Mouse (Mus musculus) Patski (cell line): ENCODE data around the gene Ddx49. TPM values are rescaled to one million over a fixed set of nuclear protein-coding genes. Genes with fewer than 3 reads are reported as not detected.

Source experiments
- ATAC-seq: fragments of 100-300 bp; one replicate; pipeline ENCODE4 v1.8.0; 2021
- CTCF ChIA-PET: fragments of 350-600 bp; sonication (Branson Sonifier 250); formaldehyde crosslinking; loops from one replicate; lab custom pipeline; 2022; ENCODE audit warnings: inconsistent platforms; lab: Charles Lee
- POLR2A ChIA-PET: fragments of 350-600 bp; sonication (Branson Sonifier 250); formaldehyde crosslinking; loops from one replicate; lab custom pipeline; 2022; ENCODE audit warnings: antibody characterized with exemption, inconsistent platforms; lab: Charles Lee
- DNase-seq: peaks from one replicate; pipeline ENCODE4 v3.0.0-alpha.2; 2011; ENCODE audit warnings: low read depth, low spot score
- H3K27me3 ChIP-seq: fragments of 371-371 bp; one replicate; pipeline ENCODE4 v1.5.1; 2021
- CTCF ChIP-seq: fragments of 100-300 bp; IDR thresholded peaks from one replicate; pipeline ENCODE4 v1.5.1; 2021
- in situ Hi-C: fragments of 300-500 bp; cut with MboI; formaldehyde crosslinking; loops from 3 replicates; pipeline ENCODE4 v1.11.1; 2018; ENCODE audit warnings: low pct_unique_long_range_greater_than_20kb, mixed read lengths
- polyA plus RNA-seq: library from polyadenylated mRNA; unstranded; gene quantifications from one replicate; pipeline ENCODE4 v1.2.3, GENCODE M21; 2021

The Ddx49 gene
- polyA plus RNA-seq, 1 experiment from 2014 or later, result 48.8 TPM

- DNase-seq (no peak), ATAC-seq (no peak)
- in situ Hi-C loops, result no loop called here
- POLR2A ChIA-PET, result interaction anchor here (1.3 kb wide), 1 partner anchor 13 kb away, joined by 4 read pairs; no protein-coding TSS in a partner anchor
- no peaks in the 10 kb centered on the region for H3K27me3 ChIP-seq
- TF ChIP-seq CTCF, result no peak
- CTCF ChIA-PET, result interaction anchor here (1.2 kb wide), 1 partner anchor 8 kb away, joined by 3 read pairs; no protein-coding TSS in a partner anchor
These were observed 34.0 kb downstream of the Ddx49 start for GRCm38 (mm10) chr8:70268311-70268710.

GRCm38 (mm10) chr8:70267674-70268073, 34.6 kb downstream of the Ddx49 start:
- ATAC-seq (no peak), DNase-seq (no peak)
- POLR2A ChIA-PET, result no interaction called here
- no peak for TF ChIP-seq CTCF
- CTCF ChIA-PET, result no interaction called here
- H3K27me3 ChIP-seq, result no peaks in the 10 kb centered on the region
- in situ Hi-C loops, result no loop called here

- TF ChIP-seq CTCF, result no peak
- in situ Hi-C loops, result no loop called here
- POLR2A ChIA-PET, result no interaction called here
- no peaks in the 10 kb centered on the region for H3K27me3 ChIP-seq
- no peak for ATAC-seq
- DNase-seq, result no peak
- CTCF ChIA-PET, result no interaction called here
These were observed 43.2 kb downstream of the Ddx49 start for GRCm38 (mm10) chr8:70259043-70259442.

- CTCF ChIA-PET, result interaction anchor here (1.2 kb wide), 1 partner anchor 11 kb away, joined by 3 read pairs; no protein-coding TSS in a partner anchor
- no peaks in the 10 kb centered on the region for H3K27me3 ChIP-seq
- POLR2A ChIA-PET, result no interaction called here
- DNase-seq, result no peak
- no peak for TF ChIP-seq CTCF
- ATAC-seq, result no peak
- in situ Hi-C loops, result no loop called here
These were observed 43.7 kb downstream of the Ddx49 start for GRCm38 (mm10) chr8:70258600-70258999.

DNA sequence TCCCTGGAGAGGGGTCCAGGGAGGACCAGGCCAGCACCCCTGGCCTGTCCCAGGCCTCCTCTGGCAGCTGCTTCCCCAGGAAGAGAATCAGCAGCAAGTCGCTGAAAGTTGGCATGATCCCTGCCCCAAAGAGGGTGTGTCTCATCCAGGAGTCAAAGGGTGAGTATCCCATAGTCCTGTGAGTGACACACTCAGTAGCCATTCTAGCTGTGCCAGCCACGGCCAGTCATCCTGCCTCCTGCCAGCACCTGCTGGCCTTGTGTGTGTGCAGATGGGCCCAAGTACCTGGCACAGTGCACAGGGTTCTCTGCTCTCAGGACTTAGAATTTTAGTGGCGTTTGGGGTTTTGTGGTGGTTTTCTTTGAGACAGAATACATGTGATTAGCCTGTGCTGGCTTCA, 44.8 kb downstream of the Ddx49 start:
- no peaks in the 10 kb centered on the region for H3K27me3 ChIP-seq
- ATAC-seq (no peak), DNase-seq (no peak)
- ChIA-PET POLR2A (no interaction called here), CTCF (interaction anchor here (1.1 to 1.2 kb wide), 2 partner anchors 12 kb away, joined by 3 read pairs; no protein-coding TSS in a partner anchor)
- in situ Hi-C loops, result no loop called here
- TF ChIP-seq CTCF, result no peak

GRCm38 (mm10) chr8:70254628-70255027, 47.7 kb downstream of the Ddx49 start:
- H3K27me3 ChIP-seq, result no peaks in the 10 kb centered on the region
- CTCF ChIA-PET, result no interaction called here
- TF ChIP-seq CTCF, result no peak
- ATAC-seq, result no peak
- in situ Hi-C loops, result no loop called here
- POLR2A ChIA-PET, result no interaction called here
- no peak for DNase-seq

- DNase-seq, result no peak
- ChIA-PET POLR2A (no interaction called here), CTCF (no interaction called here)
- in situ Hi-C loops, result no loop called here
- no peak for TF ChIP-seq CTCF
- no peak for ATAC-seq
- H3K27me3 ChIP-seq, result no peaks in the 10 kb centered on the region
These were observed 54.4 kb downstream of the Ddx49 start for GRCm38 (mm10) chr8:70247841-70248240.

DNA sequence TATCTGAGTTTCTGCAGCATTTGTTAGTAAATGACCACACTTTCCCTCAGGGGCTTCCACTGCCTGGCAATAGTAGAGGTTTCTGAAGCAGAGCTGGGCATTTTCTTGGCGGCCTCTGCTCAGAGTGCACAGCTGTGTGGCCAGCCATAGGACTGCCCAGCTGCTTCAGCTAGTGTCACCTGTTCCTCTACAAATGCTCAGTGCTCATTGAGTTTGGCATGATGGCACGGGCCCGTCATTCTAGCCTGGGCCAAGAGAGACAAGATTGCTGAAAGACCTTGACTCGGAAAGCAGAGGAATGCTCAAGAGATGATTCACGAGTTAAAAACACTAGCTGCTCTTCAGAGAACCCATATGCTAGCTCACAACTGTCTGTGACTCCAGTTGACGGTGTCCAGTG, 55.7 kb downstream of the Ddx49 start:
- in situ Hi-C loops, result no loop called here
- H3K27me3 ChIP-seq, result no peaks in the 10 kb centered on the region
- no peak for TF ChIP-seq CTCF
- CTCF ChIA-PET, result no interaction called here
- DNase-seq, result no peak
- no peak for ATAC-seq
- POLR2A ChIA-PET, result no interaction called here

Other genes with a start within 250 kb of the Ddx49 start
- gene Tm6sf2, start 229.6 kb downstream of the Ddx49 start, polyA plus RNA-seq, result 1.3 TPM
- 7.3 TPM for gene Hapln4, start 219.0 kb downstream of the Ddx49 start, polyA plus RNA-seq
- gene Ncan, start 181.6 kb downstream of the Ddx49 start, polyA plus RNA-seq, result 0.01 TPM
- 35.1 TPM for gene Nr2c2ap, start 171.2 kb downstream of the Ddx49 start, polyA plus RNA-seq
- 19.6 TPM for gene Rfxank, start 163.3 kb downstream of the Ddx49 start, polyA plus RNA-seq
- gene Borcs8, start 163.0 kb downstream of the Ddx49 start, polyA plus RNA-seq, result 80.3 TPM
- 0.54 TPM for gene Mef2b, start 162.8 kb downstream of the Ddx49 start, polyA plus RNA-seq
- gene Tmem161a, start 130.1 kb downstream of the Ddx49 start, polyA plus RNA-seq, result 64.9 TPM
- 5.0 TPM for gene Slc25a42, start 90.2 kb downstream of the Ddx49 start, polyA plus RNA-seq
- gene Sugp2, start 68.3 kb downstream of the Ddx49 start, polyA plus RNA-seq, result 26.5 TPM
- gene Armc6, start 68.0 kb downstream of the Ddx49 start, polyA plus RNA-seq, result 16.4 TPM
- gene Homer3, start 19.7 kb downstream of the Ddx49 start, polyA plus RNA-seq, result 67.9 TPM
- 259 TPM for gene Cope, start within 50 bp of the Ddx49 start, polyA plus RNA-seq
- gene Cers1, start 13.3 kb upstream of the Ddx49 start, polyA plus RNA-seq, result 2.5 TPM
- 1.1 TPM for gene Gdf1, start 27.3 kb upstream of the Ddx49 start, polyA plus RNA-seq
- gene Upf1, start 50.8 kb upstream of the Ddx49 start, polyA plus RNA-seq, result 44.5 TPM
- gene Comp, start 71.1 kb upstream of the Ddx49 start, polyA plus RNA-seq, result 0.36 TPM
- gene Crtc1, start 137.1 kb upstream of the Ddx49 start, polyA plus RNA-seq, result 12.0 TPM
- 27.5 TPM for gene Klhl26, start 174.5 kb upstream of the Ddx49 start, polyA plus RNA-seq
- gene Tmem59l, start 184.9 kb upstream of the Ddx49 start, polyA plus RNA-seq, result 0.09 TPM
- 29.4 TPM for gene Crlf1, start 190.7 kb upstream of the Ddx49 start, polyA plus RNA-seq
- 93.9 TPM for gene Rex1bd, start 204.3 kb upstream of the Ddx49 start, polyA plus RNA-seq
- gene Uba52, start 208.3 kb upstream of the Ddx49 start, polyA plus RNA-seq, result 662 TPM
- gene Fkbp8, start 225.2 kb upstream of the Ddx49 start, polyA plus RNA-seq, result 278 TPM
- 81.4 TPM for gene Kxd1, start 225.5 kb upstream of the Ddx49 start, polyA plus RNA-seq
- 26.1 TPM for gene Ell, start 237.0 kb upstream of the Ddx49 start, polyA plus RNA-seq